Mouse (Mus musculus) forebrain, postnatal 0 days (tissue): ENCODE results near the gene Lin52. TPM values are rescaled to one million over a fixed set of nuclear protein-coding genes. Genes with fewer than 3 reads are reported as not detected.

Source experiments
- ATAC-seq: fragments of 200-750 bp; cut with Nextera tagmentation; 2 replicates; pipeline ENCODE4 v1.8.0; 2017; ENCODE audit warnings: mild to moderate bottlenecking, moderate library complexity
- DNase-seq: peaks from one replicate; pipeline ENCODE4 v3.0.0-alpha.2; 2015
- H3K27ac ChIP-seq: fragments of 300-500 bp; sonication (generic); 2 replicates; pipeline ENCODE4 v1.5.1; 2014; ENCODE audit warnings: low read depth, mild to moderate bottlenecking, antibody characterized with exemption, low read length, moderate library complexity, mixed read lengths
- H3K27me3 ChIP-seq: fragments of 300-500 bp; sonication (generic); 2 replicates; pipeline ENCODE4 v1.6.1; 2014; ENCODE audit warnings: mild to moderate bottlenecking, low read length, mixed read lengths; ENCODE audit not compliant: insufficient read depth
- H3K36me3 ChIP-seq: fragments of 300-500 bp; sonication (generic); 2 replicates; pipeline ENCODE4 v1.6.1; 2014; ENCODE audit warnings: mild to moderate bottlenecking, moderate library complexity; ENCODE audit not compliant: insufficient read depth
- H3K4me1 ChIP-seq: fragments of 300-500 bp; sonication (generic); 2 replicates; pipeline ENCODE4 v1.6.1; 2014; ENCODE audit warnings: antibody characterized with exemption; ENCODE audit not compliant: insufficient read depth
- H3K4me2 ChIP-seq: fragments of 300-500 bp; sonication (generic); 2 replicates; pipeline ENCODE4 v1.6.1; 2014; ENCODE audit warnings: low read depth, mild to moderate bottlenecking, moderate library complexity
- H3K4me3 ChIP-seq: fragments of 300-500 bp; sonication (generic); 2 replicates; pipeline ENCODE4 v1.5.1; 2014; ENCODE audit warnings: low read depth, low read length, mixed read lengths
- H3K9ac ChIP-seq: fragments of 300-500 bp; sonication (generic); 2 replicates; pipeline ENCODE4 v1.6.1; 2014; ENCODE audit warnings: mild to moderate bottlenecking
- H3K9me3 ChIP-seq: fragments of 300-500 bp; sonication (generic); 2 replicates; pipeline ENCODE4 v1.6.1; 2016; ENCODE audit warnings: low read length
- CTCF ChIP-seq: sonication (generic); IDR thresholded peaks from 2 replicates; pipeline ENCODE4 v1.5.1; 2016; ENCODE audit warnings: antibody characterized with exemption, control low read depth, low read depth
- WGBS: fragments of 180-500 bp; shearing (Covaris S2); extraction: QIAGEN DNeasy Blood & Tissue Kit; methylation state at CpG from one replicate; pipeline ENCODE4 v1.1.7; 2014; 5-methylcytosine and 5-hydroxymethylcytosine counted together
- polyA plus RNA-seq: library from polyadenylated mRNA; unstranded; fragments of >200 nt; fragmentation: Nextera tagmentation; extraction: Ambion mirVana; gene quantifications from 2 replicates; pipeline ENCODE4 v1.2.1, GENCODE M21; 2015
- total RNA-seq: library from RNA; depleted of rRNA; stranded (reverse); fragments of >200 nt; gene quantifications from 2 replicates; pipeline ENCODE4 v1.2.3, GENCODE M21; 2014; rRNA removed

Gene Lin52
- total RNA-seq, result 18.2 and 22.1 TPM in 2 replicates
- polyA plus RNA-seq, result 18.1 and 23.6 TPM in 2 replicates

GRCm38 (mm10) chr12:84450718-84451646, at the start of gene Lin52, which contains the start of gene Aldh6a1:
Gene Lin52, plus strand, starts transcription at chr12:84451422.
Gene Aldh6a1, minus strand, starts transcription at chr12:84451004.
- ATAC-seq, result peak; percentile 96
- no peaks in the 10 kb centered on the region for H3K9me3 ChIP-seq
- peak within 1 kb of the TSS; percentile 80 for H3K27ac ChIP-seq
- peak within 1 kb of the TSS; percentile 68 for H3K9ac ChIP-seq
- H3K4me2 ChIP-seq, result peak within 1 kb of the TSS; percentile 91
- TF ChIP-seq CTCF, result no peak
- H3K4me1 ChIP-seq, result peaks cover 13% of the 10 kb centered on the region; the same call in 1 of the 2 replicates
- H3K36me3 ChIP-seq, result no peaks in the 10 kb centered on the region
- peak within 1 kb of the TSS; percentile 85 for H3K4me3 ChIP-seq
- WGBS, result under 1% methylated on average over 49 of the region's 49 CpGs
- peak; percentile 98 for DNase-seq
- H3K27me3 ChIP-seq, result no peaks in the 10 kb centered on the region

- Histone ChIP-seq H3K4me1 (no peaks in the 10 kb centered on the region), H3K4me2 (no peak overlapping the region), H3K9ac (no peak overlapping the region), H3K27ac (no peak overlapping the region), H3K36me3 (no peaks in the 10 kb centered on the region), H3K9me3 (no peaks in the 10 kb centered on the region), H3K4me3 (no peak overlapping the region), H3K27me3 (no peaks in the 10 kb centered on the region)
- no peak for TF ChIP-seq CTCF
- ATAC-seq, result no peak
- 83% methylated on average over 9 of the region's 9 CpGs for WGBS
- DNase-seq, result no peak
These were observed 48.3 kb upstream of the Lin52 start for GRCm38 (mm10) chr12:84402923-84403322.

GRCm38 (mm10) chr12:84404541-84404940, 46.7 kb upstream of the Lin52 start:
- H3K4me3 ChIP-seq, result no peak overlapping the region
- H3K27me3 ChIP-seq, result no peaks in the 10 kb centered on the region
- H3K27ac ChIP-seq, result no peak overlapping the region
- H3K36me3 ChIP-seq, result no peaks in the 10 kb centered on the region
- DNase-seq, result no peak
- peaks cover 4% of the 10 kb centered on the region; the same call in 1 of the 2 replicates for H3K4me1 ChIP-seq
- no peak overlapping the region for H3K9ac ChIP-seq
- no peak for TF ChIP-seq CTCF
- no peak for ATAC-seq
- 44% methylated on average over 6 of the region's 6 CpGs for WGBS
- no peak overlapping the region for H3K4me2 ChIP-seq
- no peaks in the 10 kb centered on the region for H3K9me3 ChIP-seq

- H3K9ac ChIP-seq, result no peak overlapping the region
- ATAC-seq, result no peak
- H3K4me3 ChIP-seq, result no peak overlapping the region
- H3K27me3 ChIP-seq, result no peaks in the 10 kb centered on the region
- H3K27ac ChIP-seq, result no peak overlapping the region
- TF ChIP-seq CTCF, result no peak
- no peak overlapping the region for H3K4me2 ChIP-seq
- H3K4me1 ChIP-seq, result peaks cover 5% of the 10 kb centered on the region; the same call in 1 of the 2 replicates
- 68% methylated on average over 4 of the region's 4 CpGs for WGBS
- H3K9me3 ChIP-seq, result no peaks in the 10 kb centered on the region
- H3K36me3 ChIP-seq, result no peaks in the 10 kb centered on the region
- DNase-seq, result no peak
These were observed 44.0 kb upstream of the Lin52 start for GRCm38 (mm10) chr12:84407259-84407658.

- no peaks in the 10 kb centered on the region for H3K27me3 ChIP-seq
- H3K27ac ChIP-seq, result peak overlapping the region; percentile 88
- WGBS, result 3% methylated on average over 46 of the region's 52 CpGs
- peaks cover 5% of the 10 kb centered on the region; the same call in 1 of the 2 replicates for H3K4me1 ChIP-seq
- H3K9me3 ChIP-seq, result no peaks in the 10 kb centered on the region
- no peak; the same call in 1 of the 2 replicates for TF ChIP-seq CTCF
- peak; percentile 51 for DNase-seq
- ATAC-seq, result peak; percentile 57
- peak overlapping the region; percentile 79 for H3K9ac ChIP-seq
- no peaks in the 10 kb centered on the region for H3K36me3 ChIP-seq
- peak overlapping the region; percentile 89 for H3K4me3 ChIP-seq
- H3K4me2 ChIP-seq, result peak overlapping the region; percentile 82
These were observed 43.1 kb upstream of the Lin52 start for GRCm38 (mm10) chr12:84407874-84408818.

- 3% methylated on average over 49 of the region's 63 CpGs for WGBS
- Histone ChIP-seq H3K4me2 (peak within 1 kb of the TSS; percentile 82), H3K9me3 (no peaks in the 10 kb centered on the region), H3K36me3 (no peaks in the 10 kb centered on the region), H3K4me1 (peaks cover 5% of the 10 kb centered on the region; the same call in 1 of the 2 replicates), H3K4me3 (peak within 1 kb of the TSS; percentile 89), H3K27ac (peak within 1 kb of the TSS; percentile 88), H3K27me3 (no peaks in the 10 kb centered on the region), H3K9ac (peak within 1 kb of the TSS; percentile 79)
- TF ChIP-seq CTCF, result no peak
- peak; percentile 96 for ATAC-seq
- peak; percentile 95 for DNase-seq
These were observed 42.3 kb upstream of the Lin52 start, which contains the start of the genes Entpd5 and Bbof1 for GRCm38 (mm10) chr12:84408819-84409507. Gene Entpd5, minus strand, starts transcription at chr12:84409029. Gene Bbof1, plus strand, starts transcription at chr12:84409071.
